Mouse (Mus musculus) heart, embryonic 11.5 days (tissue): ENCODE data around the gene Ankrd1. TPM values are rescaled to one million over a fixed set of nuclear protein-coding genes. Genes with fewer than 3 reads are reported as not detected.

Source experiments
- ATAC-seq: fragments of 200-750 bp; cut with Nextera tagmentation; replicated peaks from 2 replicates; pipeline ENCODE4 v1.8.0; 2017; ENCODE audit warnings: moderate library complexity; ENCODE audit not compliant: insufficient number of reproducible peaks, low FRiP score, low TSS enrichment
- H3K27ac ChIP-seq: fragments of 300-500 bp; sonication (generic); 2 replicates; pipeline ENCODE4 v1.5.1; 2014; ENCODE audit warnings: mild to moderate bottlenecking, low read depth, low read length
- H3K27me3 ChIP-seq: fragments of 300-500 bp; sonication (generic); 2 replicates; pipeline ENCODE4 v1.6.1; 2014; ENCODE audit warnings: mild to moderate bottlenecking, low read length, mixed read lengths; ENCODE audit not compliant: control insufficient read depth, insufficient read depth
- H3K36me3 ChIP-seq: fragments of 300-500 bp; sonication (generic); 2 replicates; pipeline ENCODE4 v1.6.1; 2014; ENCODE audit warnings: mild to moderate bottlenecking, low read length, moderate library complexity, mixed read lengths; ENCODE audit not compliant: control insufficient read depth, insufficient read depth
- H3K4me1 ChIP-seq: fragments of 300-500 bp; sonication (generic); 2 replicates; pipeline ENCODE4 v1.6.1; 2014; ENCODE audit warnings: low read length; ENCODE audit not compliant: control insufficient read depth, insufficient read depth
- H3K4me2 ChIP-seq: fragments of 300-500 bp; sonication (generic); 2 replicates; pipeline ENCODE4 v1.6.1; 2014; ENCODE audit warnings: mild to moderate bottlenecking, moderate library complexity
- H3K4me3 ChIP-seq: fragments of 300-500 bp; sonication (generic); 2 replicates; pipeline ENCODE4 v1.5.1; 2014; ENCODE audit warnings: low read depth, low read length
- H3K9ac ChIP-seq: fragments of 300-500 bp; sonication (generic); 2 replicates; pipeline ENCODE4 v1.6.1; 2014; ENCODE audit warnings: mild to moderate bottlenecking, low read depth, low read length, moderate library complexity
- H3K9me3 ChIP-seq: fragments of 300-500 bp; sonication (generic); replicated peaks from 2 replicates; pipeline ENCODE4 v1.6.1; 2016; ENCODE audit warnings: low read length; ENCODE audit not compliant: control insufficient read depth
- WGBS: fragments of 180-500 bp; shearing (Covaris S2); extraction: QIAGEN DNeasy Blood & Tissue Kit; methylation state at CpG from one replicate; pipeline ENCODE4 v1.1.7; 2014; ENCODE audit not compliant: insufficient replicate concordance; 5-methylcytosine and 5-hydroxymethylcytosine counted together
- polyA plus RNA-seq: library from polyadenylated mRNA; unstranded; fragments of >200 nt; fragmentation: Nextera tagmentation; extraction: Ambion mirVana; gene quantifications from 2 replicates; pipeline ENCODE4 v1.2.1, GENCODE M21; 2014

Gene Ankrd1
- polyA plus RNA-seq, 1 experiment from 2014 or later = 450 TPM

GRCm38 (mm10) chr19:36143571-36143970 is 23.7 kb upstream of the Ankrd1 start:
- no peak overlapping the region for H3K27ac ChIP-seq
- WGBS = 93% methylated on average over 2 of the region's 2 CpGs
- H3K4me3 ChIP-seq = no peak overlapping the region
- no peaks in the 10 kb centered on the region; the same call in 1 of the 2 replicates for H3K9me3 ChIP-seq
- H3K36me3 ChIP-seq = no peaks in the 10 kb centered on the region
- H3K4me1 ChIP-seq = no peaks in the 10 kb centered on the region
- no peak for ATAC-seq
- no peak overlapping the region for H3K4me2 ChIP-seq
- H3K9ac ChIP-seq = no peak overlapping the region
- no peaks in the 10 kb centered on the region for H3K27me3 ChIP-seq

GRCm38 (mm10) chr19:36133731-36134130 is 13.8 kb upstream of the Ankrd1 start:
- no peak overlapping the region; the same call in 1 of the 2 replicates for H3K9ac ChIP-seq
- WGBS = 15% methylated on average over 5 of the region's 5 CpGs

GRCm38 (mm10) chr19:36133064-36133463 is 13.2 kb upstream of the Ankrd1 start:
- peaks cover 12% of the 10 kb centered on the region; the same call in 1 of the 2 replicates for H3K4me1 ChIP-seq
- no peaks in the 10 kb centered on the region for H3K9me3 ChIP-seq
- WGBS = 83% methylated on average over 6 of the region's 6 CpGs
- no peak overlapping the region for H3K4me2 ChIP-seq
- no peak for ATAC-seq
- no peak overlapping the region for H3K9ac ChIP-seq
- H3K36me3 ChIP-seq = no peaks in the 10 kb centered on the region
- H3K27me3 ChIP-seq = no peaks in the 10 kb centered on the region
- H3K4me3 ChIP-seq = no peak overlapping the region
- H3K27ac ChIP-seq = no peak overlapping the region

More at GRCm38 (mm10) chr19:36133731-36134130, 13.8 kb upstream of the Ankrd1 start:
- peak overlapping the region; percentile 51 for H3K27ac ChIP-seq
- peak overlapping the region; percentile 11; the same call in 1 of the 2 replicates for H3K4me2 ChIP-seq
- peaks cover 12% of the 10 kb centered on the region; the same call in 1 of the 2 replicates for H3K4me1 ChIP-seq
- no peak for ATAC-seq
- H3K4me3 ChIP-seq = no peak overlapping the region
- no peaks in the 10 kb centered on the region for H3K36me3 ChIP-seq
- H3K27me3 ChIP-seq = no peaks in the 10 kb centered on the region
- no peaks in the 10 kb centered on the region for H3K9me3 ChIP-seq

- Histone ChIP-seq H3K36me3 (no peaks in the 10 kb centered on the region), H3K4me2 (no peak overlapping the region), H3K4me1 (peaks cover 12% of the 10 kb centered on the region; the same call in 1 of the 2 replicates), H3K27ac (no peak overlapping the region), H3K9me3 (no peaks in the 10 kb centered on the region), H3K27me3 (no peaks in the 10 kb centered on the region), H3K9ac (no peak overlapping the region), H3K4me3 (no peak overlapping the region)
- no peak for ATAC-seq
- 67% methylated on average over 6 of the region's 6 CpGs for WGBS
These were observed 12.1 kb upstream of the Ankrd1 start for GRCm38 (mm10) chr19:36131990-36132389.

GRCm38 (mm10) chr19:36130181-36130580 is 10.3 kb upstream of the Ankrd1 start:
- H3K9ac ChIP-seq = peak overlapping the region; percentile 71
- no peaks in the 10 kb centered on the region for H3K9me3 ChIP-seq
- peak overlapping the region; percentile 66 for H3K4me2 ChIP-seq
- peak overlapping the region; percentile 96 for H3K27ac ChIP-seq
- 27% methylated on average over 2 of the region's 2 CpGs for WGBS
- H3K4me3 ChIP-seq = peak overlapping the region; percentile 18; the same call in 1 of the 2 replicates
- H3K27me3 ChIP-seq = no peaks in the 10 kb centered on the region
- ATAC-seq = no peak
- no peaks in the 10 kb centered on the region for H3K36me3 ChIP-seq
- peaks cover 12% of the 10 kb centered on the region; the same call in 1 of the 2 replicates for H3K4me1 ChIP-seq

GRCm38 (mm10) chr19:36129643-36130042 is 9.7 kb upstream of the Ankrd1 start:
- Histone ChIP-seq H3K9me3 (no peaks in the 10 kb centered on the region), H3K4me2 (peak overlapping the region; percentile 66), H3K27ac (peak overlapping the region; percentile 96), H3K4me3 (peak overlapping the region; percentile 18), H3K9ac (peak overlapping the region; percentile 71), H3K27me3 (no peaks in the 10 kb centered on the region), H3K36me3 (no peaks in the 10 kb centered on the region), H3K4me1 (peaks cover 12% of the 10 kb centered on the region; the same call in 1 of the 2 replicates)
- 2% methylated on average over 12 of the region's 12 CpGs for WGBS
- ATAC-seq = peak; percentile 89

GRCm38 (mm10) chr19:36129213-36129612 is 9.3 kb upstream of the Ankrd1 start:
- Histone ChIP-seq H3K4me1 (peaks cover 12% of the 10 kb centered on the region; the same call in 1 of the 2 replicates), H3K27ac (peak overlapping the region; percentile 96), H3K27me3 (no peaks in the 10 kb centered on the region), H3K4me3 (peak overlapping the region; percentile 18), H3K4me2 (peak overlapping the region; percentile 66), H3K36me3 (no peaks in the 10 kb centered on the region), H3K9ac (peak overlapping the region; percentile 71), H3K9me3 (no peaks in the 10 kb centered on the region)
- no peak for ATAC-seq
- 4% methylated on average over 9 of the region's 9 CpGs for WGBS

- no peak for ATAC-seq
- Histone ChIP-seq H3K4me1 (peaks cover 12% of the 10 kb centered on the region; the same call in 1 of the 2 replicates), H3K27me3 (no peaks in the 10 kb centered on the region), H3K27ac (peak overlapping the region; percentile 96), H3K9ac (no peak overlapping the region), H3K4me2 (no peak overlapping the region), H3K36me3 (no peaks in the 10 kb centered on the region), H3K9me3 (no peaks in the 10 kb centered on the region; the same call in 1 of the 2 replicates), H3K4me3 (no peak overlapping the region)
- WGBS = 88% methylated on average over 3 of the region's 3 CpGs
These were observed 8.5 kb upstream of the Ankrd1 start for GRCm38 (mm10) chr19:36128440-36128839.

GRCm38 (mm10) chr19:36124203-36124602 is 4.3 kb upstream of the Ankrd1 start:
- no peak for ATAC-seq
- H3K4me2 ChIP-seq = no peak overlapping the region
- H3K9me3 ChIP-seq = peaks cover 9% of the 10 kb centered on the region
- no peak overlapping the region for H3K9ac ChIP-seq
- H3K4me3 ChIP-seq = no peak overlapping the region
- H3K27ac ChIP-seq = no peak overlapping the region
- H3K27me3 ChIP-seq = no peaks in the 10 kb centered on the region
- no peaks in the 10 kb centered on the region for H3K36me3 ChIP-seq
- H3K4me1 ChIP-seq = peaks cover 3% of the 10 kb centered on the region; the same call in 1 of the 2 replicates
- 68% methylated on average over 1 of the region's 1 CpGs for WGBS
